Mouse (Mus musculus) midbrain, embryonic 13.5 days (tissue): ENCODE data around the gene Cd82. TPM values are rescaled to one million over a fixed set of nuclear protein-coding genes. Genes with fewer than 3 reads are reported as not detected.

Experiments
- ATAC-seq: fragments of 200-750 bp; cut with Nextera tagmentation; 2 replicates; pipeline ENCODE4 v1.8.0; 2017; ENCODE audit warnings: mild to moderate bottlenecking, moderate TSS enrichment, moderate library complexity
- H3K27ac ChIP-seq: fragments of 300-500 bp; sonication (generic); 2 replicates; pipeline ENCODE4 v1.5.1; 2015; ENCODE audit warnings: inconsistent platforms, mild to moderate bottlenecking, moderate library complexity
- H3K27me3 ChIP-seq: fragments of 300-500 bp; sonication (generic); 2 replicates; pipeline ENCODE4 v1.6.1; 2015; ENCODE audit warnings: mild to moderate bottlenecking, inconsistent platforms
- H3K36me3 ChIP-seq: fragments of 300-500 bp; sonication (generic); 2 replicates; pipeline ENCODE4 v1.6.1; 2015; ENCODE audit warnings: mild to moderate bottlenecking, inconsistent platforms
- H3K4me1 ChIP-seq: fragments of 300-500 bp; sonication (generic); replicated peaks from 2 replicates; pipeline ENCODE4 v1.6.1; 2015; ENCODE audit warnings: inconsistent platforms
- H3K4me2 ChIP-seq: fragments of 300-500 bp; sonication (generic); replicated peaks from 2 replicates; pipeline ENCODE4 v1.6.1; 2015; ENCODE audit warnings: moderate library complexity, mild to moderate bottlenecking, inconsistent platforms
- H3K4me3 ChIP-seq: fragments of 300-500 bp; sonication (generic); replicated peaks from 2 replicates; pipeline ENCODE4 v1.5.1; 2015; ENCODE audit warnings: mild to moderate bottlenecking, inconsistent platforms
- H3K9ac ChIP-seq: fragments of 300-500 bp; sonication (generic); replicated peaks from 2 replicates; pipeline ENCODE4 v1.6.1; 2015; ENCODE audit warnings: mild to moderate bottlenecking, inconsistent platforms
- H3K9me3 ChIP-seq: fragments of 300-500 bp; sonication (generic); 2 replicates; pipeline ENCODE4 v1.6.1; 2016; ENCODE audit warnings: mild to moderate bottlenecking, inconsistent platforms
- WGBS: fragments of 180-500 bp; shearing (Covaris S2); methylation state at CpG from one replicate; pipeline ENCODE4 v1.1.7; 2015; 5-methylcytosine and 5-hydroxymethylcytosine counted together
- microRNA-seq: library from miRNA; unstranded; fragments of <30 nt; microRNA quantifications from one replicate; pipeline ENCODE4, GENCODE M21; 2016
- polyA plus RNA-seq: library from polyadenylated mRNA; unstranded; fragments of >200 nt; fragmentation: Nextera tagmentation; extraction: Ambion mirVana; gene quantifications from 2 replicates; pipeline ENCODE4 v1.2.1, GENCODE M21; 2015

Cd82 gene
- polyA plus RNA-seq, 1 experiment from 2014 or later = 16.2 TPM

DNA sequence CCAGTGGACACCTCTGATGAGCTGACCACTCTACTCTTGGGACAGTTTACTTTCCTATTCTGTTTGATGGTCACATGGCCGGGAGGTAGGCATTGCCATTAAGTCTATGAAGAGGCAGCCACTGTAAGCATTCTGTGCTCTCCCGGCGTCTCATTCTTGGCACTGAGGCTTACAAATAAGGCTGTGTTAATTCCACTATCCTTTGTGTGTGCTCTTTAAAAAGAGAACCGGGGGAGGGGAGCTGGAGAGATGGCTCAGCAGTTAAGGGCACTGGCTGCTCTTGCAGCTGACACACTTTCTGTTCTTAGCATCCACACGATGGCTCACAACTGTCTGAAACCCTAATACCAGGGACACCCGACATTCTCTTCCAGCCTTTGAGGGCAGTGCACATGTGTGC, 71.7 kb downstream of the Cd82 start:
- ATAC-seq = peak; percentile 28
- Histone ChIP-seq H3K9me3 (0 out of 2 replicates have a peak, but pooled peaks cover 2% of the 10 kb centered on the region), H3K4me2 (no peak overlapping the region), H3K4me1 (peaks cover 29% of the 10 kb centered on the region), H3K27ac (peak overlapping the region; percentile 71; the same call in 1 of the 2 replicates), H3K36me3 (no peaks in the 10 kb centered on the region), H3K27me3 (no peaks in the 10 kb centered on the region), H3K9ac (no peak overlapping the region), H3K4me3 (no peak overlapping the region)
- 18% methylated on average over 6 of the region's 6 CpGs for WGBS

DNA sequence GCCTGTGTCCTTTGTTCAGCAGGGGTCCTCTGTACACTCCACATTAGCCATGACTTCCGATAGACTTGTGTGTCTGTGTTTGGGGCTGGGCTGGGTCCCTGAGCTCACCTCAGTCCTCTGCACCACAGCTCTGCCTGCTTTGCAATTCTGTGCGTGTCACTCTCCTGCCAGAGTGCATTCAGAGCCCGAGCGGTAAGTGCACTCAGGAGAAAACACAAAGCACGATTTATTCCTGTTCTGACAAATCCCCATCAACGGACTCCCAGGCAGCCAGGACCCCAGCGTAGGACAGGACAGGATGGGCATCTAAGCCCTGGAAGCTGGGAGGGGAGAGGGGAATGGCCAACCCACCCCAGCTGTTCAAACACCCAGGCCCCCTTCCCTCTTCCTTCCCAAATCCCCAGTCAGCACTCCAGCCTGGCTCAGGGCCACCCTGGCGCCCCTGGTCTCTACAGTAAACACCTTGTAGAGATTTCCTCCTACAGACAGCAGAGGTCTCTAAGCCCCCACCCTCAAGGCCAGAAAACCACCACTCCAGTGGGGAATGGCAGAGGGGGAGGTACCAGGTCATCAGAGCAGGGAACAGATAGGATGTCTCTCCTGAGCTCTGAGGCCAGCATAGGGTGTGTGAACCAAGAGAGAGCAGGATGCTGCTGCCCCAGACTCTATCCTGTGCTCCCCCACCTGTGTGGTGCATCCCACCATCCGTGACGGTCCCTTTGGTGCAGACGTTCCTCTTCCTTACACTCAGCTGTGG, 72.6 kb downstream of the Cd82 start:
- Histone ChIP-seq H3K4me2 (0 out of 2 replicates have a peak overlapping the region, but pooled peaks have one; percentile 17), H3K4me3 (no peak overlapping the region), H3K36me3 (no peaks in the 10 kb centered on the region), H3K4me1 (peaks cover 29% of the 10 kb centered on the region), H3K27ac (peak overlapping the region; percentile 71), H3K9me3 (no peaks in the 10 kb centered on the region), H3K9ac (no peak overlapping the region; the same call in 1 of the 2 replicates), H3K27me3 (no peaks in the 10 kb centered on the region)
- WGBS = 16% methylated on average over 11 of the region's 11 CpGs
- ATAC-seq = peak; percentile 80

DNA sequence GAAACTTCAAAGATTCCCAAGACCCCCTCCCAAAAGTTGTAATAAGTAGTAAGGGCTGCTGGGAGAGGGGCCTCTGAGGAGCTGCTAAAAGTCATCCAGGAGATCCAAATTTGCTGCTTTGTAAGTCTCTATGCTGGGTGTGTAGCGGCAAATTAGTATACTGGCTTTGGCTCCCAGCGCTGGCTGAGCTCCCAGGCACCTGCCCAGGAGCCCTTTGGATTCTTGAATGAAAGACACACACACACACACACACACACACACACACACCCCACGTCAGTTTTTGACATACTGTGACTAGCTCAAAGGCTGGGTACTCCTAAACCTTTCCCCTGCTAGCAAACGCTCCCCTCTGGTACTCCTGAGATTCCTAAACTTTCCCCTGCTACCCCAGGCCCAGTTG, 76.0 kb downstream of the Cd82 start:
- Histone ChIP-seq H3K9me3 (no peaks in the 10 kb centered on the region), H3K4me2 (no peak overlapping the region), H3K4me3 (no peak overlapping the region), H3K4me1 (peaks cover 36% of the 10 kb centered on the region), H3K27ac (no peak overlapping the region), H3K9ac (no peak overlapping the region), H3K27me3 (no peaks in the 10 kb centered on the region), H3K36me3 (no peaks in the 10 kb centered on the region)
- 67% methylated on average over 4 of the region's 4 CpGs for WGBS
- no peak for ATAC-seq

DNA sequence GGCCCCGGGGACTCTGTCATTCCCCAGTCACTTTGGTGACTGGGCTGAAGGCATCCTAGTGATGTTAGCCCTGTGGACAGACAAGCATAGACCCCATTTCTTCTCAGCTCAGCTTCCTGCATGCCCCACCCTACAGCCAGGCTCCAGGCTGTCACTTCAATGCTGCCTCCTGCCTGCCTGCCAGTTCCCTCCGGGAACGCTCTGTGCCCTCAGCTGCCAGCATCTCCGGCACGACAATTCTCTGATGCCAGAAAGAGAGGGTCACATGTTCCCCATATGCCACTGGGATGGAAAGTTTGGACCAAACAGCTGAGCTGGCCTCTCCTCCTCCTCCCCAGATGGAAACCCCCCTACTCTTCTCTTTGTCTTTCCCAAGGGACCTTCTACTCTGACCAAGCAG, 79.1 kb downstream of the Cd82 start:
- Histone ChIP-seq H3K27me3 (no peaks in the 10 kb centered on the region), H3K9me3 (no peaks in the 10 kb centered on the region), H3K36me3 (no peaks in the 10 kb centered on the region), H3K9ac (no peak overlapping the region), H3K4me3 (no peak overlapping the region), H3K27ac (no peak overlapping the region), H3K4me1 (0 out of 2 replicates have a peak, but pooled peaks cover 9% of the 10 kb centered on the region), H3K4me2 (no peak overlapping the region)
- 85% methylated on average over 5 of the region's 5 CpGs for WGBS
- ATAC-seq = no peak

DNA sequence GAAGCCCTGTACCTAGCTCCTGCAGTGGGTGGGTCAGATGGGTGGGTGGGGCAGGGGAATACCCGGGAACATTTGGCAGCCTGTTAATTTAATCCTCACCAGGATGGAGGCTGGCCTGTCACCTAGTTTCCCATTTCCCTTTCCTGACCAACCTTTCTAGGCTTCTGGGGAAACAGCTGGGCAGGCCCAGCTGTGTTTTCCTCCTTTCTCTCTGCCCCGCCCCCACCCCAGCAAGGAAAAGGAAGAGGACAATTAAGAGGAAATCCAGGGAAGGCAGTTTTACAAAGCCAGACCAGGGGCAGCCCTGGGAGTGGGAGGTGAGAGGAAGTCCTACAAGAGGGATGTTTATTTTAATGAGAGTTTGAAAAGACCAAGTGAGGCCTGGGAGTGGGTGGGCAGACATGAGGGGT, 82.3 kb downstream of the Cd82 start:
- no peak overlapping the region for H3K4me3 ChIP-seq
- no peaks in the 10 kb centered on the region for H3K36me3 ChIP-seq
- H3K4me2 ChIP-seq = no peak overlapping the region
- H3K4me1 ChIP-seq = 0 out of 2 replicates have a peak, but pooled peaks cover 18% of the 10 kb centered on the region
- H3K9me3 ChIP-seq = no peaks in the 10 kb centered on the region
- 31% methylated on average over 2 of the region's 2 CpGs for WGBS
- H3K27ac ChIP-seq = no peak overlapping the region
- H3K27me3 ChIP-seq = no peaks in the 10 kb centered on the region
- ATAC-seq = no peak
- no peak overlapping the region for H3K9ac ChIP-seq

DNA sequence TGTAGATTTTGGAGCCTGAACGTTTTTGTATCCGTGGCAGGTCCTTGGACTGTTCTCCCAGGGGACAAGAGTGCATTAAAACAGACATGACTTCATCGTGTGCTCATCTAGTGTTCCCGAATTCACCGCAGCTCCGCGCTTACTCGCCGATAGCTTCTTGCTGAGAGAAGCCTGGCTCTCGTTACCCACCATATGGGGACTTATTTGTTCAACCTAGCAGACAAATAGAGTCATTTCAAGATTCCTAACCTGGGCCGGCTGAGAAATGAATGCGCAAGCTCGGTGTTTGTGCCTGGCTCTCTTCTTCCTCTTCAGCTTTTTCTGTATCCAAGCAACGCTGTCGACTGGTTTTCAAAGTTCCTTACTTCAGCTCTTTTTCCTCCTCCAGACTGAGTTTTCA, 85.1 kb downstream of the Cd82 start:
- H3K4me2 ChIP-seq = no peak overlapping the region
- no peak for ATAC-seq
- H3K27ac ChIP-seq = no peak overlapping the region
- H3K36me3 ChIP-seq = no peaks in the 10 kb centered on the region
- H3K9me3 ChIP-seq = no peaks in the 10 kb centered on the region
- H3K27me3 ChIP-seq = no peaks in the 10 kb centered on the region
- no peak overlapping the region for H3K9ac ChIP-seq
- H3K4me3 ChIP-seq = no peak overlapping the region
- 0 out of 2 replicates have a peak, but pooled peaks cover 13% of the 10 kb centered on the region for H3K4me1 ChIP-seq
- WGBS = 64% methylated on average over 15 of the region's 15 CpGs

DNA sequence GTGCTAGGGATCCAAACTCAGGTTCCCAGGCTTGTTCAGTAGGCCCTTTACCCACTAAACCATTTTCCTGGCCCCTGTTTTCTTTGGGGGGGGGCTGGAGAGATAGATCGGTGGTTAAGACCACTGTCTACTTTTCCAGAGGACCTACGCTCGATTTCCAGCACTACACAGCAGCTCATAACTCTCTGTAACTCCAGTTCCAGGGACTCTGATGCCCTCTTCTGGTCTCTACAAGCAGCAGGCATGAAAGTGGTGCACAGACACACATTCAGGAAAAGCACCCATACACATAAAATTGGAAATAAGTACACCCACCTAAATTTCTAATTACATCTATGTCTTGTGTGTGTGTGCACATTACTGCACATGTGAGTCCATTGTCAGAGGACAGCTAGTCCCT, 85.8 kb downstream of the Cd82 start:
- Histone ChIP-seq H3K4me3 (no peak overlapping the region), H3K4me2 (no peak overlapping the region), H3K36me3 (no peaks in the 10 kb centered on the region), H3K27me3 (no peaks in the 10 kb centered on the region), H3K27ac (no peak overlapping the region), H3K4me1 (peaks cover 14% of the 10 kb centered on the region; the same call in 1 of the 2 replicates), H3K9me3 (no peaks in the 10 kb centered on the region), H3K9ac (no peak overlapping the region)
- 95% methylated on average over 3 of the region's 3 CpGs for WGBS
- ATAC-seq = no peak

DNA sequence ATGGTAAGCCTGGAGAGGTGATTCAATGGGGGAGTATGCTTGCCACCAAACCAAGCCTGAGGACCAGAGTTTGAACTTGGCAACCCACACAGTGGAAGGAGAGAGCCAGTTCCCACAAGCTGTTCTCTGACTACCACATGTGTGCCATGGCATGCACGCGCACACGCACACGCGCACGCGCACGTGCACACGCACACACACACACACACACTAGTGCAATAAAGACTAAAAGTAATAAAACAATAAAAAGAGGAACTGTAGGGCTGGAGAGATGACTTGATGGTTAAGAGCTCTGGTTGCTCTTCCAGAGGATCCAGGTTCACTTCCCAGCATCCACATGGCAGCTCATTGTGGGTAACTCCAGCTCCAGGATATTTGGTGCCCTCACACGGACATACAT, 90.1 kb downstream of the Cd82 start:
- no peak overlapping the region for H3K4me3 ChIP-seq
- WGBS = 95% methylated on average over 10 of the region's 10 CpGs

DNA sequence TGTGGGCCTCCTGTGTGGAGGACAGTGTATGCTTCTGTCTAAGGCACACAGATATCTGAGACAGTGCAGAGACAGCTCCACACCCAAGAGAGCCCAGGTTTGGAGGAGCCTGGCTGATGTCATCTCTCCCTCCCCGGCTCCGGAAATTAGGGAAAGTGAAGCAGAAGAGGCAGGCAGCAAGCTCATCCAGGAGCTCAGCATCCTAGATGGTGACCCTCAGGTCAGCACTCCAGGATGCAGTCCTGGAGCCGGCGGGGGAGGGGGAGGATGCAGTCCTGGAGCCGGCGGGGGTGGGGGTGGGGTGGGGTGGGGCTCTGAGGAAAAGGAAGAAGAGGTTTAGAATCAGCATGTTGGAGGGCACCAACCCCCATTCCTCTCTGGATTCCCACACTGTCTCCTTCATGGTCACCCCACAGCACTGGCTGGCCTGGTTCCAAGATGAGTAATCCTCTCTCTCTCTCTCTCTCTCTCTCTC, 90.8 kb downstream of the Cd82 start:
- Histone ChIP-seq H3K36me3 (no peaks in the 10 kb centered on the region), H3K27me3 (no peaks in the 10 kb centered on the region), H3K4me1 (peaks cover 20% of the 10 kb centered on the region), H3K9me3 (no peaks in the 10 kb centered on the region), H3K9ac (no peak overlapping the region), H3K4me2 (no peak overlapping the region), H3K4me3 (no peak overlapping the region), H3K27ac (no peak overlapping the region)
- 32% methylated on average over 4 of the region's 6 CpGs for WGBS
- ATAC-seq = no peak

More for the DNA sequence above, 90.1 kb downstream of the Cd82 start:
- ATAC-seq = no peak
- Histone ChIP-seq H3K27ac (no peak overlapping the region), H3K4me1 (peaks cover 19% of the 10 kb centered on the region), H3K36me3 (no peaks in the 10 kb centered on the region), H3K4me2 (no peak overlapping the region), H3K9ac (no peak overlapping the region), H3K27me3 (no peaks in the 10 kb centered on the region), H3K9me3 (no peaks in the 10 kb centered on the region)

Small RNA genes lying within 50 kb of the gene (microRNA-seq; reads per million reads assigned to microRNA genes)
- not detected for gene Mir7001

Other genes starting within 250 kb of the Cd82 start
- gene Tspan18, start 128.6 kb downstream of the Cd82 start, polyA plus RNA-seq = 24.9 and 31.2 TPM in 2 replicates
- not detected in 2 replicates for gene Gm10803, start 97.4 kb upstream of the Cd82 start, polyA plus RNA-seq
- 0.63 and 0.74 TPM in 2 replicates for gene Alx4, start 179.2 kb upstream of the Cd82 start, polyA plus RNA-seq